Mouse (Mus musculus): ENCODE results near the gene Mettl23. TPM values are rescaled to one million over a fixed set of nuclear protein-coding genes. Genes with fewer than 3 reads are reported as not detected.
"Not testable (repeated sequence)": the region's sequence is repeated elsewhere in the genome, so short reads cannot be mapped to it uniquely, and the experiment has no call there.

Gene Mettl23
- total RNA-seq, 2 experiments from 2014 or later: 37.3 to 37.8 TPM

DNA sequence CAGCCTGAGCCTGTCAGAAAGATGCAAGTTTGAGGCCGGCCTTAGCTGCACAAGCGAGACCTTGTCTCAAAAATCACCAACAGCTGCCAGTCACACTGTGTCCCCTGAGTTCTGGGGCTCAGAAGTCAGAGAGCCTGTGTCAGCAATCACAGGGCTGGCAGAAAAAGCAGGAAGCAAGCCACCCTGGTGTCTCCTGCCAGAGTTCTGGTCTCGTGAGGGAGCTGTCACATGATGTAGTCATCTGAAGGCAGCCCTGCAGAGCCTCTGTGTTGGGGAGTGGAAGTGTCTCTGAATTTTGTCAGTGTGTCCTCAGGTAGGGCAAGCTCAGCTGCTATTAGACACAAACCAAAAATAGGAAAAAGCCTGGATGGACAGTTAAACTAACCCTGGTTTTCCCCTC lies 25.1 kb downstream of the Mettl23 start:
- intact Hi-C loops (cut with DNase I): no loop called here
- DNase-seq: peak; percentile 58 to 75

DNA sequence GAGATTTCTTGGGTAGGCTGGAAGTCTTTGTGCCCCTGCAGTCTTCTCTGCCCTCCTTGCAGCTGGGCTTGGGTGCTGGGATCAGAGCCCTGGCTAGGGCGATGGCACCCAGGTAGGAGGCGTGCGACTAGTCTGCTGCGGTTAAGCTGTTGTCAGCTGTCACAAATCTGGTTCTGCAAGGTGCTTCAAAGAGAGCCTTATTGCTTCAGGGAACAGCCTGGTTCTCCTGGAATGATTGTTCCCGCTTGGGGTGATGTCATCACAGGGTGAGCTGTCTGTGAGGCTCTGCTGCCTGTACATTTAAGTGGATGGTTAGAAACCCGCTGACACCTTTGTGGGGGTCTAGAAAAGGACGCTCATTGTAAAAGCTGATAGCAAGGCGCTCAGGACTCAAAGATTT lies 26.1 kb downstream of the Mettl23 start:
- DNase-seq: no peak
- intact Hi-C loops (cut with DNase I): no loop called here

DNA sequence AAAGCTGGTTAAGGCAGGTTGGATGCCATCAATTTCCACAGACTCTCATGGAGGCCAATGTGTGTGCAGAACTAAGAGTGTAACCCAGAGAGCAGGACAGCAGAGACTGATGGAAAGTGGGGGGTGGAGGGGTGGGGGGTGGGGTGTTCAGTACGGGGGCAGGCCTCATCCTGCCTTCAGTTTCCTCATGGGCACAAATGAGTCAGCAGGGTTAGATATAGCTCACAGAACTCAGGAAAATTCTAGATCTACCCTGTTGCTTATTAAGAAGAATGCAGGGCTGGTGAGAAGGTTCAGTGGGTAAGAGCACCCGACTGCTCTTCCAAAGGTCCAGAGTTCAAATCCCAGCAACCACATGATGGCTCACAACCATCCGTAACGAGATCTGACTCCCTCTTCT lies 26.6 kb downstream of the Mettl23 start:
- no peak for DNase-seq
- intact Hi-C loops (cut with DNase I): no loop called here

DNA sequence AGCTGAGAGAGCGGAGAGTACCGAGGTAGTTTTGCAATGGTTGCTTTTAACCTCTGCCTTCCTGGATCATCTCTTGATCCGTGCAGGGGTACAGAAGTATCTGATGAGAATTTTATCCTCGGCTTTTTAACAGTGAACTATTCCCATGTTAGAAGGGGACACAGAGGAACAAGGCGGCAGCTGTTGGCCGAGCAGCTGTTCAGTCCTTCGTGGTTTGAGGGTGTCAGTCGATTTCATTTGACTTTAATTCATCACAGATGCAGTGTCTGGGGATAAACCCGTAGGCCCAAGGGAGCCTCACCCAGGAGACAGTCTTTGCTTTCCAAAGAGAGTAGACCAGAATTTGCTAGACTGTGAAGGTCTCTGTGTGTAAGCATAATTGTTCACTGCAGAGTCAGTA lies 28.5 kb downstream of the Mettl23 start:
- no peak for DNase-seq
- intact Hi-C loops (cut with DNase I): no loop called here

DNA sequence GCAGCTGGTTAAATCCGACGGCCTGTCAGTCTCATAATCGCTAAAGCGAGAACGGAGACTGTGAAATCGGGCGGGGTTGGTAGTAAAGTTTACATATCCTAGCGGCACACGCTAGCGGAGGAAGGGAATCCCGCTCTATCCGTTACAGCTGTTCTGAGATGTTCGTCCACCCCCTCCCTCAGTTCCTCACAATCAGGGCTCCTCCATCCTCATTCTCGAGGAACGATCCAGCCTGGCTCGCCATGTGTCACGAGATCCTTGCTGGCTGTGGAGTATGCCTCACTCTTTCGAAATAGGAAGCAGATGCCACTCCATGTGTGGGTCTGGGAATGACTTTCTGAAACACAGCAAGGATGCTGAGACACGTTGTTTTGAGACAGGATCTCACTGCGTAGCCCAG lies 30.9 kb downstream of the Mettl23 start:
- no peak for DNase-seq
- intact Hi-C loops (cut with DNase I): no loop called here

DNA sequence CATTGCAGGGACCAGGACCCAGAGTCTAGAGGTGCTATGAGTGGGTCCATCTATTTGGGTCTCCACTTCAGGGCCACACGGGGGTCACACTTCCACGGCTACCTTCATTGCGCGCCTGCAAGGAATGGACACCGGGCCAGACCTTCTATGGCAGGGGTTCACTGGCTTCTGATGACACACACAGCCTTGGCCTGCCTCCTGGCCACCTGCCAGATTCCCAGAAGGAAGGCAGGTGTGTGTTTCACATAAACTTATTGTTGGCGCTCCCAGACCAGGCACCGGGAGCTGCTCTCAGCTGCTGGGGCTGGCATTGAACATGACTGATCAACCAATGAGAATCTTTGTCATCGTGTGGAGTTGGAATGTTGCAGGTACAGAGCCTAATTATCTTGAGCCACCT lies 35.4 kb downstream of the Mettl23 start:
- no peak for DNase-seq
- intact Hi-C loops (cut with DNase I): no loop called here

DNA sequence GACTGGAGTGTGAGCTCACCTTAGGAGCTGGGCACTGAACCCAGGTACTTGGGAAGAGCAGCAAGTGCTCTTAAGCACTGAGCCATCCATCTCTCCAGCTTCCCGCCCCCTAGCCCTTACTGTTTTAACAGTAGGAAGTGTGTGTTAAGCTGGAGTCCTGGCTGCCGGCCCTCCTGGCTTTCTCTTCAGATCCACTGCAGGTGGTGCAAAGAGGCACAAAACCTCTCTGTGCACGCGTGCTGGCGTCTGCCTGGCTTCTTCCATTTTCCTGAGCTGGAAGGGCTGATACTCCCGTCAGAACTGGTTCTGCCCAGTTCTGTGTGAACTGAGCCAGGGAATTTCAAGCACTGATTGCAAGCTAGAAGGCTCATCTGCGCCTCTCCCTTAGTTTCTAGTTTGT lies 37.8 kb downstream of the Mettl23 start:
- intact Hi-C loops (cut with DNase I): no loop called here
- DNase-seq: no peak

DNA sequence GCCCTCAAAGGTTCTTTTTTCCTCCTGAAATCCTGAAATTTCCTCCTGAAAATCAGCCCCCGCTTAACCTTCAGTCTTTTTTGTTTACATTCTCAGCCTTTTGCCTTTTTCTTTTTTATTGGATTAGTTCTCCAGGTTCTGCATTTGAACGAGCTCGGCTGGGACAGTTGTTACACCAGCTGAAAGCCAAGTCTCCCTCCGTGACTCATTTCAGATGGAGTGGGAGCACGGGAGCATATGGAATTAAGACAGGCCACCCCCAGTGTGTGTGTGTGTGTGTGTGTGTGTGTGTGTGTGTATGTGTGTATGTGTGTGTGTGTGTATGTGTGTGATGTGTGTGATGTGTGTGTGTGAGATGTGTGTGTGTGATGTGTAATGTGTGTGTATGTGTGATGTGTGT lies 38.4 kb downstream of the Mettl23 start:
- intact Hi-C loops (cut with DNase I): no loop called here
- DNase-seq: no peak

DNA sequence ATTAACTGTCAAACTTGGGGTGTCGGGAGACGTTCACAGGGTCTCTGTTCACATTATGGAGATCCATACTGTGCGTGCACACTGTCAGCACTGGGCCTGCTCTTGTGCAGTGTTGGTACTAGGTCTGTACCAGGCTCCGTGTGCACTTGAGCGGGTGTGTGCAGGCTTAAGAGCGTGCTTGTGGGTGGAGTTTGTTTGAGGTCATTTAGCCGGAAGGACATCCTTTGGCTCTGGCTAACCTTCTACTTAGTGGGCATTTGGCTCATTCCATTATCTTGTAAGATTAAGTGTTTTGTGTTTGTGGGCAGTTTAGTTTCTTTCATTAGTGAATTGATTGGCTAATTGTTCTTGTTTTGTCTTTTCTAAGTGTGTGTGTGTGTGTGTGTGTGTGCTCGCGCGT lies 39.4 kb downstream of the Mettl23 start:
- DNase-seq: no peak
- intact Hi-C loops (cut with DNase I): no loop called here

DNA sequence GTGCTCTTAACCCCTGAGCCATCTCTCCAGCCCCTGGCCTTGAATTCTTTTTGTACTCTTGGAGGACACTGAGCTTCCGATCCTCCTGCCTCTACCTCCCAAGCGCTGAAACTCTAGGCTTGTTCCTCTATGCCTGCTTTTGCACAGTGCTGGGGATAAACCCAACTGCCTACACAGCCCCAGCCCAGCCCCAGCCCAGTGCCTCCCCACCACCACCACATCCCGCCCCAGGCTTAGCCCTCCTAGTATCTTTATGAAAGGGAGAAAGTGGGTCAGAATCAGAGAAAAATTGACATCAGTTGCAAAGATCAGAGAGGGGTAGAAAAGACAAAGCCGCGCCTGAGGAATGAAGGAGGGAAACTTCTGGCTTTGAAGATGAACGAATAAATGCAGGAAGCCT lies 41.0 kb downstream of the Mettl23 start:
- intact Hi-C loops (cut with DNase I): loop anchor here (2.0 kb wide), 1 partner anchor 173 kb away; no protein-coding TSS in a partner anchor

DNA sequence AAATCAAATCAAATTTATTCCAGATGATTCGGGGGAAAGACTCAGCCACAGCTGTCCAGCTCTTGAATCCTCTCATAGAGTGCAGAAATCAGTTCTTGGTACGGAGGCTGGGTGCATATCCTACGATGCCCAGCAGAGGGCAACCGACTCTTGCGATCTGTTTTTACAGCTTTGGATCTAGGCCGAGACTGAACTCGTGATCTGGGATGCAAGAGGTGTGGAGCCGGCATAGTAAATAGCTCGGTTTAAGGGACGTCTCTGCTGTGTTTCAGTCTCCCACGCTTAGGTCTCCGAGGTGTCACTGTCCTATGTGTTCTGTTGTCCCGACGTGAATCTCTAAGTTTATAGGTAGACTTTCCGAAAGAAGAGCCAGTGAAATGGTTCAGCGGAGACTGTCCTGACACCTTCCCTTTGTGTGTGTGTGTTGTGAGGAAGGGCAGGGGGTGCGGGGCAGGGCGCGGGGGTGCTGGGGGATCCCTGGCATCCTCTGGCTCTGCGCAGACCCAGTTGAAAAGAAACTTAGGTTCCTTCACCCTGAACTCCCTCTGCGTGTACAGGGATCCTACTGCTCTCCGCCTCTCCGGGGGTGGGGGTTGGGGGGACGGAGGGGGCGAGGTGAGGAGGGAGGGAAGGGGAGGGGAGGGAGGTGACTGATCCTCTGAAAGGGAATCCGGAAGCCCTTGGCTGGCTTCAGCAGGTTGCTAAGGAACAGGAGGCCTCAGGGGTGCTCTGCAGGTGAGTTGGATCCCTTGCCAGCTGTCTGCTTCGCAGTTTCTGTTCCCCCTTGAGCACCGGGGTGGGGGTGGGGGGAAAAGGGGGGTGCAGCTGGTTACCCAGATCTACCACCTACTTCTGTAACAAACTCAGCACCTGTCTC lies 42.4 kb downstream of the Mettl23 start:
- intact Hi-C loops (cut with DNase I): loop anchor here (2.0 kb wide), 1 partner anchor 171 kb away; no protein-coding TSS in a partner anchor
- DNase-seq: peak; percentile 75 to 85

More for the DNA sequence above, 41.0 kb downstream of the Mettl23 start:
- DNase-seq: no peak

DNA sequence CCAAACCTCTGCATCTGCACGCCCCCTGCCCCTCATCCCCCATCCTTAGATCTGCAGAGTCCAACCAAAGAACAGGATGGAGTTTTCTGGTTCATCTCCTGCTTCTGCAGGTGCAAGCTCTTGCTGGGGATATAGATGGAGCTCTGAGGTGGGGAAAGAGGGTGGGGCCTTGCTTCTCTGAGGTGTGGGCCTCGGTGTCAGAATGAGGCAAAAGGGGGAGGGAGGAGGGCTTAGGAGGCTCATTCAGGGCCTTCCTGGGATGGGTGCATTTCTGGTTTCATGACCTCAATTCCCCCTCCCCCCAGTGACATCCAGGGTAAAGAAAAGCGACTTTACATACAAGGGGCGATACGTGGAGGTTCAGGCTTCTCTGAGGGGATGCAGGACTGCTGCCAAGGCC lies 44.1 kb downstream of the Mettl23 start:
- intact Hi-C loops (cut with DNase I): no loop called here

DNA sequence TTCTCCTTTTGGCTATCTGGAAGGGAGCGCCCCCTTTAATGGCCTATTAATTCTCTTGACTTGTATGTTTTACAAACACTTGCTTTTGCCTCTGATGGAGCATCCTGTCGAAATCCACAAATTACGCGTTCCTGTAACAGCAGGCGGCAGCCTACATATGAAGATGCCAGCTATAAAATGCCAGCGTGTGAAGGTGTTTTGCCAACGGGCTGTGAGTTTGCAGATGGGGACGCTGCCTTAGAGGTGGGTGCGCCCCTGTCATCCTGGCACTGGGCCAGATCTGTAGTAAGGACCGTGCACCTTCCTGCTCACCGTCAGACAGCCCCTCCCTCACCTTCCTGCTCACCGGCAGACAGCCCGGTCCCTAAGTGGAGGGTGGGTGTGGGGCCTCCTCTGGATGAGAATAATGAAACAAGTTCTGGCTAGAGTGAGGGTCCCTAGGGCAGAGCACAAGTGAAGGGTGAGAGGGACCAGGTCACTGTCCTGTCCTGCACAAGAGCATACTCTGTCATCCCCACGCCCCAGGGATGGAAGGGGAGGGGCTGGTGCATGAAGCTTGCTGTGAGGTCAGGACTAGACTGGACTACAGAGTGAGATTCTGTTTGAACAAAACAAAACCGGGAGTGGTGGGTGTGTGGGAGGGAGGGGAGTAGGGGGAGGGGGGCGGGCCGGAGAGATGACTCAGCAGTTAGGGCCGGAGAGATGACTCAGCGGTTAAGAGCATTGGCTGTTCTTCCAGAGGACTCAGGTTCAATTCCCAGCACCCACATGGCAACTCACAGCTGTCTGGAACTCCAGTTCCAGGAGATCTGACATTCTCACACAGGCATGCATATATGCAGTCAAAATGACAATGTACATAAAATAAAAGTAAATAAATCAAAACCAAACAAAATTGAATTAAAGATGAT lies 50.7 kb downstream of the Mettl23 start:
- no peak for DNase-seq
- intact Hi-C loops (cut with DNase I): no loop called here

More for the DNA sequence above, 44.1 kb downstream of the Mettl23 start:
- DNase-seq: no peak

DNA sequence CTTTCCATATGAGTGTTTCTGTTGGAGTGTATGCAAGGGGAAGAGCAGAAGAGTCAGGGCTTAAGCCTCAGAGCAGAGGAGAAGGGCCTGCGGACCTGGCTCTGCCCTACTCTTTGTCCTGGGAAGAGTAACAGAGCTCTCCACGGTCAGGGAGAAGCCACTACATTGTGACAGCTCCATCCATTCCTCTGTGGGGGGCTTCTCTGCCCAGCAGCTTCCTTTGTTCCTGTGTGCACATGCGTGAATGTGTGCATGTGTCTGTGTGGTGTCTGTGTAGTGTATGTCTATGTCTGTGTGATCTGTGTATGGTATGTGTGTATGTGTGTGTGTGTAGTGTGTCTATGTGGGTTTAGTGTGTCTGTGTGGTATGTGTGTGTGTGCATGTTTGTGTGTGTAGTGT lies 52.3 kb downstream of the Mettl23 start:
- intact Hi-C loops (cut with DNase I): no loop called here
- no peak for DNase-seq

DNA sequence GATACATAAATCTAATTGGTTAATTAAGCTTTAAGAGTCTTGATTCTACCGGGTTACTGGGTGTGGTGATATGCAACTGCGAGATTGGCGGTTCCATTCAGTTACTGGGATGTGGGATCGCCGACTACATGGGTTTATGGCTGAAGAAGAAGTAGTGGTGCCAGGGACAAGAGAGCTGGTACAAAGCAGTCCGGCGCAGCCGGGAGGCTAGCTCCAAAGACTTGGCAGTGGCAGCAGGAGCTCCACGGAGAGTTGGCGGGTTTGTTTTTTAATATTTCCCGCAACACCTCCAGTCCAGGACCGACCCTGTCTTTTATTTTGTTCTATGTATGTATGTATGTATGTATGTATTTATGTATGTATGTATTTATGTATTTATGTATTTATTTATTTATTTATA lies 56.2 kb downstream of the Mettl23 start:
- DNase-seq: no peak
- intact Hi-C loops (cut with DNase I): no loop called here

DNA sequence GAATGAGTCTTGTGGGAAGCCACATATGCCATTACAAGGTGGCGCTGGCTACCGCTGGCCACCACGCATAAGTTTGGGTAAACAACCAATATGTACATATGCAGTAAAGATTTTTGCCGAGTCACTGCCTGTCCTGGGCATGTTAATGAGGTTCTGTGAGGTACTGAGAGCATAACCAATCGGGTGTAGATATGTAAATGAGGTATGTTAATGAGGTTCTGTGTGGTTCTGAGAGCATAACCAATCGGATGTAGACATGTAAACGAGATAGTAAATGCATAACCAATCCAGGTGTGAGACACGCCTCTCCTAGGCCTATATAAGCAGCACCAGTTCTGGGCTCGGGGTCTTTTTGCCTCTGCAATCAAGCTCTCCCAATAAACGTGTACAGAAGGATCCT lies 59.5 kb downstream of the Mettl23 start:
- intact Hi-C loops (cut with DNase I); DNase-seq: not testable (repeated sequence)

Other genes with a start within 250 kb of the Mettl23 start
- gene Rhbdf2, start 216.3 kb upstream of the Mettl23 start, total RNA-seq (2021): 10 to 100 TPM; 15.1 to 15.3 TPM
- 1 to 10 TPM; 1.4 to 1.9 TPM for gene Prcd, start 189.7 kb upstream of the Mettl23 start, total RNA-seq (2021)
- 10 to 100 TPM; 50.4 to 57.4 TPM for gene Cygb, start 189.0 kb upstream of the Mettl23 start, total RNA-seq (2021)
- gene St6galnac1, start 67.8 kb upstream of the Mettl23 start, total RNA-seq (2021): not detected
- gene Mxra7, start 15.2 kb upstream of the Mettl23 start, total RNA-seq (2021): 10 to 100 TPM; 27.7 to 32.1 TPM
- gene Jmjd6, start 171 bp downstream of the Mettl23 start, total RNA-seq (2021): 10 to 100 TPM; 34.4 to 37.3 TPM
- gene Mfsd11, start 9.2 kb downstream of the Mettl23 start, total RNA-seq (2021): 10 to 100 TPM; 39.8 to 40.4 TPM
- gene Srsf2, start 9.8 kb downstream of the Mettl23 start, total RNA-seq (2021): 100 to 1,000 TPM; 125 to 133 TPM
- gene Mgat5b, start 75.6 kb downstream of the Mettl23 start, total RNA-seq (2021): under 1 TPM; 0.12 to 0.26 TPM